Mouse (Mus musculus): ENCODE data around the gene Grik4. TPM values are rescaled to one million over a fixed set of nuclear protein-coding genes. Genes with fewer than 3 reads are reported as not detected.

Gene Grik4
- polyA plus RNA-seq, 1 experiment: 0.16 TPM

- no peak overlapping the region for H3K4me3 ChIP-seq (ENCODE audit: control insufficient read depth, insufficient read depth, low read length)
- 93% methylated on average over 5 of the region's 5 CpGs for WGBS
- H3K4me1 ChIP-seq (replicated peaks; ENCODE audit: control insufficient read depth, insufficient read depth, low read length): no peaks in the 10 kb centered on the region
- H3K36me3 ChIP-seq (ENCODE audit: control insufficient read depth, insufficient read depth, low read length): no peaks in the 10 kb centered on the region
- DNase-seq: no peak
- H3K27me3 ChIP-seq (ENCODE audit: control insufficient read depth, insufficient read depth, low read length): no peaks in the 10 kb centered on the region
- TF ChIP-seq POLR2A (IDR thresholded peaks at IDR 0.05; ENCODE audit: control insufficient read depth, extremely low read depth, insufficient read depth, low read length, poor library complexity) (no peak), CTCF (IDR thresholded peaks at IDR 0.05; ENCODE audit: borderline replicate concordance, control insufficient read depth, extremely low read depth, insufficient read depth, low read length, poor library complexity) (no peak)
- no peak overlapping the region for H3K27ac ChIP-seq (ENCODE audit: control insufficient read depth, insufficient read depth, low read length)
Observed at GRCm38 (mm10) chr9:42799694-42800093, 144.6 kb downstream of the Grik4 start.

GRCm38 (mm10) chr9:42799242-42799641 lies 145.1 kb downstream of the Grik4 start:
- Histone ChIP-seq H3K27me3 (ENCODE audit: control insufficient read depth, insufficient read depth, low read length) (no peaks in the 10 kb centered on the region), H3K4me1 (replicated peaks; ENCODE audit: control insufficient read depth, insufficient read depth, low read length) (no peaks in the 10 kb centered on the region), H3K4me3 (ENCODE audit: control insufficient read depth, insufficient read depth, low read length) (no peak overlapping the region), H3K36me3 (ENCODE audit: control insufficient read depth, insufficient read depth, low read length) (no peaks in the 10 kb centered on the region), H3K27ac (ENCODE audit: control insufficient read depth, insufficient read depth, low read length) (no peak overlapping the region)
- WGBS: 53% methylated on average over 5 of the region's 5 CpGs
- DNase-seq: no peak
- no peak for TF ChIP-seq CTCF (IDR thresholded peaks at IDR 0.05; ENCODE audit: borderline replicate concordance, control insufficient read depth, extremely low read depth, insufficient read depth, low read length, poor library complexity)
- TF ChIP-seq POLR2A (IDR thresholded peaks at IDR 0.05; ENCODE audit: control insufficient read depth, extremely low read depth, insufficient read depth, low read length, poor library complexity): no peak

- no peak overlapping the region for H3K27ac ChIP-seq (ENCODE audit: control insufficient read depth, insufficient read depth, low read length)
- no peak for TF ChIP-seq CTCF (IDR thresholded peaks at IDR 0.05; ENCODE audit: borderline replicate concordance, control insufficient read depth, extremely low read depth, insufficient read depth, low read length, poor library complexity)
- no peak for TF ChIP-seq POLR2A (IDR thresholded peaks at IDR 0.05; ENCODE audit: control insufficient read depth, extremely low read depth, insufficient read depth, low read length, poor library complexity)
- H3K4me1 ChIP-seq (replicated peaks; ENCODE audit: control insufficient read depth, insufficient read depth, low read length): no peaks in the 10 kb centered on the region
- no peaks in the 10 kb centered on the region for H3K27me3 ChIP-seq (ENCODE audit: control insufficient read depth, insufficient read depth, low read length)
- H3K4me3 ChIP-seq (ENCODE audit: control insufficient read depth, insufficient read depth, low read length): no peak overlapping the region
- WGBS: 91% methylated on average over 4 of the region's 4 CpGs
- DNase-seq: no peak
- H3K36me3 ChIP-seq (ENCODE audit: control insufficient read depth, insufficient read depth, low read length): no peaks in the 10 kb centered on the region
Observed at GRCm38 (mm10) chr9:42798280-42798679, 146.0 kb downstream of the Grik4 start.

GRCm38 (mm10) chr9:42797276-42797675 lies 147.0 kb downstream of the Grik4 start:
- H3K4me1 ChIP-seq (replicated peaks; ENCODE audit: control insufficient read depth, insufficient read depth, low read length): no peaks in the 10 kb centered on the region

GRCm38 (mm10) chr9:42795881-42796280 lies 148.4 kb downstream of the Grik4 start:
- no peak for TF ChIP-seq POLR2A (IDR thresholded peaks at IDR 0.05; ENCODE audit: control insufficient read depth, extremely low read depth, insufficient read depth, low read length, poor library complexity)
- no peak for TF ChIP-seq CTCF (IDR thresholded peaks at IDR 0.05; ENCODE audit: borderline replicate concordance, control insufficient read depth, extremely low read depth, insufficient read depth, low read length, poor library complexity)
- Histone ChIP-seq H3K4me3 (ENCODE audit: control insufficient read depth, insufficient read depth, low read length) (no peak overlapping the region), H3K36me3 (ENCODE audit: control insufficient read depth, insufficient read depth, low read length) (no peaks in the 10 kb centered on the region), H3K4me1 (replicated peaks; ENCODE audit: control insufficient read depth, insufficient read depth, low read length) (no peaks in the 10 kb centered on the region), H3K27ac (ENCODE audit: control insufficient read depth, insufficient read depth, low read length) (no peak overlapping the region), H3K27me3 (ENCODE audit: control insufficient read depth, insufficient read depth, low read length) (no peaks in the 10 kb centered on the region)
- WGBS: 5% methylated on average over 8 of the region's 8 CpGs
- no peak for DNase-seq

More at GRCm38 (mm10) chr9:42797276-42797675, 147.0 kb downstream of the Grik4 start:
- no peak overlapping the region for H3K4me3 ChIP-seq (ENCODE audit: control insufficient read depth, insufficient read depth, low read length)
- no peak overlapping the region for H3K27ac ChIP-seq (ENCODE audit: control insufficient read depth, insufficient read depth, low read length)
- 79% methylated on average over 8 of the region's 8 CpGs for WGBS
- H3K36me3 ChIP-seq (ENCODE audit: control insufficient read depth, insufficient read depth, low read length): no peaks in the 10 kb centered on the region
- no peaks in the 10 kb centered on the region for H3K27me3 ChIP-seq (ENCODE audit: control insufficient read depth, insufficient read depth, low read length)
- no peak for TF ChIP-seq CTCF (IDR thresholded peaks at IDR 0.05; ENCODE audit: borderline replicate concordance, control insufficient read depth, extremely low read depth, insufficient read depth, low read length, poor library complexity)
- no peak for TF ChIP-seq POLR2A (IDR thresholded peaks at IDR 0.05; ENCODE audit: control insufficient read depth, extremely low read depth, insufficient read depth, low read length, poor library complexity)
- DNase-seq: no peak

GRCm38 (mm10) chr9:42794006-42794405 lies 150.3 kb downstream of the Grik4 start:
- no peak for DNase-seq
- no peaks in the 10 kb centered on the region for H3K36me3 ChIP-seq (ENCODE audit: control insufficient read depth, insufficient read depth, low read length)
- no peak for TF ChIP-seq POLR2A (IDR thresholded peaks at IDR 0.05; ENCODE audit: control insufficient read depth, extremely low read depth, insufficient read depth, low read length, poor library complexity)
- no peak for TF ChIP-seq CTCF (IDR thresholded peaks at IDR 0.05; ENCODE audit: borderline replicate concordance, control insufficient read depth, extremely low read depth, insufficient read depth, low read length, poor library complexity)
- no peak overlapping the region for H3K27ac ChIP-seq (ENCODE audit: control insufficient read depth, insufficient read depth, low read length)
- H3K27me3 ChIP-seq (ENCODE audit: control insufficient read depth, insufficient read depth, low read length): no peaks in the 10 kb centered on the region
- 96% methylated on average over 4 of the region's 4 CpGs for WGBS
- no peak overlapping the region for H3K4me3 ChIP-seq (ENCODE audit: control insufficient read depth, insufficient read depth, low read length)
- no peaks in the 10 kb centered on the region for H3K4me1 ChIP-seq (replicated peaks; ENCODE audit: control insufficient read depth, insufficient read depth, low read length)

- 84% methylated on average over 8 of the region's 8 CpGs for WGBS
- no peak for TF ChIP-seq POLR2A (IDR thresholded peaks at IDR 0.05; ENCODE audit: control insufficient read depth, extremely low read depth, insufficient read depth, low read length, poor library complexity)
- no peak for TF ChIP-seq CTCF (IDR thresholded peaks at IDR 0.05; ENCODE audit: borderline replicate concordance, control insufficient read depth, extremely low read depth, insufficient read depth, low read length, poor library complexity)
- H3K4me3 ChIP-seq (ENCODE audit: control insufficient read depth, insufficient read depth, low read length): no peak overlapping the region
- no peak for DNase-seq
- H3K27ac ChIP-seq (ENCODE audit: control insufficient read depth, insufficient read depth, low read length): no peak overlapping the region
- H3K36me3 ChIP-seq (ENCODE audit: control insufficient read depth, insufficient read depth, low read length): no peaks in the 10 kb centered on the region
- H3K27me3 ChIP-seq (ENCODE audit: control insufficient read depth, insufficient read depth, low read length): no peaks in the 10 kb centered on the region
- no peaks in the 10 kb centered on the region for H3K4me1 ChIP-seq (replicated peaks; ENCODE audit: control insufficient read depth, insufficient read depth, low read length)
Observed at GRCm38 (mm10) chr9:42793581-42793980, 150.7 kb downstream of the Grik4 start.

Measured in thymus, adult 2 months (tissue).